Mouse (Mus musculus): ENCODE data around the gene Zp3r. TPM values are rescaled to one million over a fixed set of nuclear protein-coding genes. Genes with fewer than 3 reads are reported as not detected.

The Zp3r gene
- polyA plus RNA-seq, 1 experiment from 2014 or later = 0.52 TPM

DNA sequence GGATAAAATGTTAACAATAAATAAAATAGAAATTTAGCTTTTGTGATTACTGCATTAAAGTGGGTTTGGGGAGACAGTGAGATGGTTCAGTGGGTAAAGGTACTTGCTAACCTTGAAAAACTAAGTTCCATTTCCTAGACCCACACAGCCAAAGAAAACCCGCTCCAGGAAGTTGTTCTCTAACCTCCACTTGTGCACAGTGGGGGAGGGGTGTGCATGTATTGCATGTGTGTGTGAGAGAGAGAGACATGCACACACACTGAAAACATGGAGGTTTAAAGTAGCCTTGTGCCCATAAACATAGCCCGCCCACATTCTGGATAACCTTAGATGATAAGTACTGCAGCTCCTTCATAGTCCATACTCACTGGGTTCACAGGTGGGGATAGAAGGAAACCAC, 33.1 kb downstream of the Zp3r start:
- Histone ChIP-seq H3K4me3 (ENCODE audit: low read depth, low read length) (no peak overlapping the region), H3K27ac (ENCODE audit: low read length) (no peak overlapping the region), H3K9me3 (ENCODE audit: control insufficient read depth, low read depth, low read length) (no peaks in the 10 kb centered on the region), H3K9ac (replicated peaks; ENCODE audit: low read depth, low read length) (no peak overlapping the region), H3K4me1 (ENCODE audit: control insufficient read depth, insufficient read depth, low read length) (no peaks in the 10 kb centered on the region), H3K36me3 (ENCODE audit: control insufficient read depth, insufficient read depth, low read length) (no peaks in the 10 kb centered on the region), H3K4me2 (replicated peaks; ENCODE audit: low read depth, low read length) (no peak overlapping the region), H3K27me3 (ENCODE audit: control insufficient read depth, insufficient read depth, low read length) (no peaks in the 10 kb centered on the region)
- WGBS = 89% methylated on average over 2 of the region's 2 CpGs
- ATAC-seq (ENCODE audit: insufficient number of reproducible peaks, insufficient read depth, low FRiP score, low read depth) = no peak

- WGBS = 68% methylated on average over 9 of the region's 9 CpGs
- H3K9ac ChIP-seq (replicated peaks; ENCODE audit: low read depth, low read length) = no peak overlapping the region
These were observed 40.8 kb downstream of the Zp3r start for GRCm38 (mm10) chr1:130588659-130589058.

GRCm38 (mm10) chr1:130576389-130576788, 53.0 kb downstream of the Zp3r start:
- H3K36me3 ChIP-seq (ENCODE audit: control insufficient read depth, insufficient read depth, low read length) = no peaks in the 10 kb centered on the region
- H3K9ac ChIP-seq (replicated peaks; ENCODE audit: low read depth, low read length) = no peak overlapping the region
- no peak for ATAC-seq (ENCODE audit: insufficient number of reproducible peaks, insufficient read depth, low FRiP score, low read depth)
- no peak overlapping the region for H3K4me2 ChIP-seq (replicated peaks; ENCODE audit: low read depth, low read length)
- 80% methylated on average over 4 of the region's 4 CpGs for WGBS
- H3K27me3 ChIP-seq (ENCODE audit: control insufficient read depth, insufficient read depth, low read length) = no peaks in the 10 kb centered on the region
- no peak overlapping the region for H3K27ac ChIP-seq (ENCODE audit: low read length)
- H3K9me3 ChIP-seq (ENCODE audit: control insufficient read depth, low read depth, low read length) = no peaks in the 10 kb centered on the region
- no peaks in the 10 kb centered on the region for H3K4me1 ChIP-seq (ENCODE audit: control insufficient read depth, insufficient read depth, low read length)
- no peak overlapping the region for H3K4me3 ChIP-seq (ENCODE audit: low read depth, low read length)

More at GRCm38 (mm10) chr1:130588659-130589058, 40.8 kb downstream of the Zp3r start:
- Histone ChIP-seq H3K4me2 (replicated peaks; ENCODE audit: low read depth, low read length) (no peak overlapping the region), H3K4me3 (ENCODE audit: low read depth, low read length) (no peak overlapping the region), H3K36me3 (ENCODE audit: control insufficient read depth, insufficient read depth, low read length) (no peaks in the 10 kb centered on the region), H3K27ac (ENCODE audit: low read length) (no peak overlapping the region), H3K9me3 (ENCODE audit: control insufficient read depth, low read depth, low read length) (no peaks in the 10 kb centered on the region), H3K27me3 (ENCODE audit: control insufficient read depth, insufficient read depth, low read length) (no peaks in the 10 kb centered on the region), H3K4me1 (ENCODE audit: control insufficient read depth, insufficient read depth, low read length) (no peaks in the 10 kb centered on the region)
- ATAC-seq (ENCODE audit: insufficient number of reproducible peaks, insufficient read depth, low FRiP score, low read depth) = no peak

DNA sequence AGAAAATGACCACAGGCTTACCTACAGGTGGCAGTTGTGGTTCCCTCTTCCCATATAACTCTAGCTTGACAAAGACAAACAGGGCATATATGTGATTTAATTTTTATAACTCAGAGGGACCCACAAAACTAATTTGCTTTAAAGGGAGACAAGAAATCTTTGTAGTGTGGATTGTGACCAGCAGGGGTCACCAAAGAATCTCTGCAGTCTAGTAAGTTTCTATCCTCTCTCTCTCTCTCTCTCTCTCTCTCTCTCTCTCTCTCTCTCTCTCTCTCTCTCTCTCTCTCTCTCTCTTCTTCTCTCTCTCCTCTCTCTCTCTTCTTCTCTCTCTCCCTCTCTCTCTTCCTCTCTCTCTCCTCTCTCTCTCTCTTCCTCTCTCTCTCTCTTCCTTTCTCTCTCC, 53.5 kb downstream of the Zp3r start:
- Histone ChIP-seq H3K36me3 (ENCODE audit: control insufficient read depth, insufficient read depth, low read length) (no peaks in the 10 kb centered on the region), H3K27me3 (ENCODE audit: control insufficient read depth, insufficient read depth, low read length) (no peaks in the 10 kb centered on the region), H3K9me3 (ENCODE audit: control insufficient read depth, low read depth, low read length) (no peaks in the 10 kb centered on the region), H3K9ac (replicated peaks; ENCODE audit: low read depth, low read length) (no peak overlapping the region), H3K4me1 (ENCODE audit: control insufficient read depth, insufficient read depth, low read length) (no peaks in the 10 kb centered on the region), H3K4me3 (ENCODE audit: low read depth, low read length) (no peak overlapping the region), H3K27ac (ENCODE audit: low read length) (no peak overlapping the region), H3K4me2 (replicated peaks; ENCODE audit: low read depth, low read length) (no peak overlapping the region)
- no peak for ATAC-seq (ENCODE audit: insufficient number of reproducible peaks, insufficient read depth, low FRiP score, low read depth)

DNA sequence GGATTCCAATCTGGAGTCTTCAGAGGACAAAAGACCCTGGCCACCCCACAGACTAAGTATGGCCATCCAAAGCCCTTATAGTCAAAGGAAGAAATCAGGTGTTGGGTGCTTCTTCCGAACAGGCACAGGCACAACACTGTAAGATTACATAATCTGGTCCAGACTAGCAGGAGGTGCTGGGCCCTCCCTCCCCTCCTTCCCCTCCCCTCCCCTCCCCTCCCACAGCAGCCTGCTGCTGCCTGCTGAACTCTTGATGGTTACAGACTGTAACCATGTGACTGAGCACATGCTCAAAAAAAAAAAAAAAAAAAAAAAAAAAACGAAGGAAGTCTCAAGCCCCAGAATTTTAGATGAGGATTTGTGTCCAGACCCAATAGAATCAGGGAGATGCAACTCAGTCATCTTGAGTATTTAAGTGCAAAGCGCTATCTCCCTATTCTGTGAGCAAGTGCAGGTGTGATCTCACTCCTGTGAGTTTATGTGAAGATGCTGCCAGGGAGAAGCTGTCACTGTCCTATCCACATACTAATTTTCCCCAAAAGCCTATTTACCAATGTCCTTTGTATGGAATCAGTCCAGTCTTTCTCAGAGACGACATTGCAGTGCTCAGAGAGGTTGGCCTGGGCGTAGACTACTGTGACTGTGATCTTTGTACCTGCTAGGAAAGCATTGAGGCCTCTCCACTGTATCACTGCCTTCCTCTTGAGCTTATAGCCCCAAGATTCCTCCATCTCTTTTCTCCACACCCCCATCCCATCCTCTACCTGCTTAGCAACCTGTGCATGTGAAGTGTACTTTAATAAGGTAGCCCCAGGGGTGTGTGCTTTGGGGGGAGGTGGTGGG, 77.8 kb downstream of the Zp3r start:
- Histone ChIP-seq H3K9me3 (ENCODE audit: control insufficient read depth, low read depth, low read length) (no peaks in the 10 kb centered on the region), H3K36me3 (ENCODE audit: control insufficient read depth, insufficient read depth, low read length) (no peaks in the 10 kb centered on the region), H3K4me1 (ENCODE audit: control insufficient read depth, insufficient read depth, low read length) (no peaks in the 10 kb centered on the region), H3K27me3 (ENCODE audit: control insufficient read depth, insufficient read depth, low read length) (no peaks in the 10 kb centered on the region), H3K27ac (ENCODE audit: low read length) (no peak overlapping the region), H3K4me2 (replicated peaks; ENCODE audit: low read depth, low read length) (no peak overlapping the region), H3K9ac (replicated peaks; ENCODE audit: low read depth, low read length) (no peak overlapping the region), H3K4me3 (ENCODE audit: low read depth, low read length) (no peak overlapping the region)
- no peak for ATAC-seq (ENCODE audit: insufficient number of reproducible peaks, insufficient read depth, low FRiP score, low read depth)
- whole genome bisulfite sequencing = 80% methylated on average over 4 of the region's 5 CpGs

DNA sequence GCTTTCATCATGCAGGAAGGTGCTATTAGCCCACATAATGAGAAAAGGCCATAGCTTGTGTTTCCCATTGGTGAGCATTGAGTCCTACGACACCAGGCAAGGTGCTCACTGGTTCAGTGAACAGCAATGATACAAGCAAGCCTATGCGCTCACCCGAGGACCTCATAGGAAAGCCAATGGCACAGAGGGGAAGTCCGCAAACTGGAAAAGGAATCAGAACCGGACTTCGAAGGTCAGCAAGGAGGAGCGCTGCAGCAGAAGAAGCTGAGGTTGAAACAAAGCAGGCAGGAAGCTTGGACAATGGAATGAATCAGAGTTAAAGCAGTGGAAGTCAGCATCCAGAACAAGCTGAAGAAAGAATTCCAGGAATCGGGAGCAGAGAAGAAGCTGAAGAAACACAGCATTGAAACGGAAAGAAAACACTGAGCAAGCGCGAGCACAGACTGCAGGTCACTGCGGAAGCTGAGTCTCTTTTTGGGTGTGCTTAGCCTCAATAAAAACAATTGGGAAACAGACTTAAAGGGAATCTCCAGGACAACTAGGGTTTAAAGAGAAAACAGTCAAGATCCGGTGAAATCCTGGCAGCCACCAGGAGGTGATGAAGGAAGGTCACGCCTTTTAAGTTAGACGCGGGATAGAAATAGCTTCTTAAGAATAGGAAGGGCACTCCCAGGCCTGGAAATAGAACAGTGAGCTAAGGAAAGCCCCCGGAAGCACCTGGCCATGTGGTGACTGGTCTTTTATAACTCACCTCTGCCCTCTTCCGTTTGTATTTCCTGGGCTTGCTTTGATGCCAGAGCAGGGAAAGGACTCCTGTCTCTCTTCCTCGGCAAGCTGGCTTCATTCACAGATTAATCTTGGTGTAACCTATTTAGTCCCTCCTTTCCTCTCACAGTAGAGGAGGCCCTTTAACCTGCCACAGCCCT, 78.9 kb downstream of the Zp3r start:
- no peak overlapping the region for H3K9ac ChIP-seq (replicated peaks; ENCODE audit: low read depth, low read length)
- H3K4me1 ChIP-seq (ENCODE audit: control insufficient read depth, insufficient read depth, low read length) = no peaks in the 10 kb centered on the region
- no peak overlapping the region for H3K4me2 ChIP-seq (replicated peaks; ENCODE audit: low read depth, low read length)
- WGBS = 64% methylated on average over 19 of the region's 19 CpGs
- no peak overlapping the region for H3K27ac ChIP-seq (ENCODE audit: low read length)
- H3K4me3 ChIP-seq (ENCODE audit: low read depth, low read length) = no peak overlapping the region
- ATAC-seq (ENCODE audit: insufficient number of reproducible peaks, insufficient read depth, low FRiP score, low read depth) = no peak
- no peaks in the 10 kb centered on the region for H3K36me3 ChIP-seq (ENCODE audit: control insufficient read depth, insufficient read depth, low read length)
- no peaks in the 10 kb centered on the region for H3K9me3 ChIP-seq (ENCODE audit: control insufficient read depth, low read depth, low read length)
- H3K27me3 ChIP-seq (ENCODE audit: control insufficient read depth, insufficient read depth, low read length) = no peaks in the 10 kb centered on the region

DNA sequence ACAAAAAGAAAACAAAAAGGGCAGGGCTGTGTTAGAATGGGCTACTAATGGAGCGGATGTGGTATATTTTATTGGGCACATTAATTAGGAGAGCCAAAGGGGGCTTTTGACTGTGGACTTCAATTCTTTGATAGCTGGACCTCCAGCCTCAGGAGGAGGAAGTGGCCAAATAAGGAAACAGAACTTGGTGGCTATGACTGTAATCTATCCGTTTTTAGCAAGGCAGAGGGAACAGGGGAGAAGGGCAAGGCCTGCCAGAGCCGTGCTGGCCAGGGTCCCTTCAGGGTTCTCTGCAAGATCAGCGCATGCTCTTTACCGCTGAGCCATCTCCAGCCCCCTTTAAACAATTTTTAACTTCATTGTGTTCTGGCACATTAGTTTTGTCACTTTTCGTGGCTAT, 79.7 kb downstream of the Zp3r start:
- H3K9ac ChIP-seq (replicated peaks; ENCODE audit: low read depth, low read length) = no peak overlapping the region
- WGBS = 77% methylated on average over 6 of the region's 6 CpGs
- H3K9me3 ChIP-seq (ENCODE audit: control insufficient read depth, low read depth, low read length) = no peaks in the 10 kb centered on the region
- H3K36me3 ChIP-seq (ENCODE audit: control insufficient read depth, insufficient read depth, low read length) = no peaks in the 10 kb centered on the region
- ATAC-seq (ENCODE audit: insufficient number of reproducible peaks, insufficient read depth, low FRiP score, low read depth) = no peak
- no peak overlapping the region for H3K27ac ChIP-seq (ENCODE audit: low read length)
- no peaks in the 10 kb centered on the region for H3K27me3 ChIP-seq (ENCODE audit: control insufficient read depth, insufficient read depth, low read length)
- no peak overlapping the region for H3K4me2 ChIP-seq (replicated peaks; ENCODE audit: low read depth, low read length)
- H3K4me3 ChIP-seq (ENCODE audit: low read depth, low read length) = no peak overlapping the region
- no peaks in the 10 kb centered on the region for H3K4me1 ChIP-seq (ENCODE audit: control insufficient read depth, insufficient read depth, low read length)

DNA sequence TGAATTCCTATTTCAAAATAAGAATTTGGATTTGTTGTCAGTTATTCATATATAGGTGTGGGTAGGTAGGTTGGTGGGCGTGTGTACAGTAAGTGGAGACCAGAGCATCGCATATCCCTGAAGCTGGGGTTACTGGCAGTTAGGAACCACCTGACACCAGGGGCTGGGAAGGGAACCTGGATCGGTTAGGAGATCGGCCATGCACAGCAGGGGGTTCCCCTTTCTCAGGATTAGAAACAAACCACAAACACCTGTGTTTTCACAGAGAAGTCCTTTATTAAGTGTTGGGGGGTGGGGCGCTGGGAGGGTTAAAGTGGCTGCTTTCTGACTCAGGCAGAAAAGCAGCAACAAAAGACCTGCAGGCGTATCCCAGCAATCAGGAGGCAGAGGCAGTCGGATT, 80.3 kb downstream of the Zp3r start:
- no peak overlapping the region for H3K27ac ChIP-seq (ENCODE audit: low read length)
- H3K9me3 ChIP-seq (ENCODE audit: control insufficient read depth, low read depth, low read length) = no peaks in the 10 kb centered on the region
- WGBS = 66% methylated on average over 7 of the region's 7 CpGs
- no peaks in the 10 kb centered on the region for H3K36me3 ChIP-seq (ENCODE audit: control insufficient read depth, insufficient read depth, low read length)
- no peaks in the 10 kb centered on the region for H3K27me3 ChIP-seq (ENCODE audit: control insufficient read depth, insufficient read depth, low read length)
- no peak for ATAC-seq (ENCODE audit: insufficient number of reproducible peaks, insufficient read depth, low FRiP score, low read depth)
- H3K4me1 ChIP-seq (ENCODE audit: control insufficient read depth, insufficient read depth, low read length) = no peaks in the 10 kb centered on the region
- H3K9ac ChIP-seq (replicated peaks; ENCODE audit: low read depth, low read length) = no peak overlapping the region
- no peak overlapping the region for H3K4me2 ChIP-seq (replicated peaks; ENCODE audit: low read depth, low read length)
- no peak overlapping the region for H3K4me3 ChIP-seq (ENCODE audit: low read depth, low read length)

Data from stomach, embryonic 14.5 days (tissue).